Mouse (Mus musculus) heart, postnatal 10 days (tissue): ENCODE measurements around the gene Hsd11b1. TPM values are rescaled to one million over a fixed set of nuclear protein-coding genes. Genes with fewer than 3 reads are reported as not detected.

ENCODE experiments used
- DNase-seq, 2 experiments: peaks; one replicate each; pipeline ENCODE4 v3.0.0; 2021
- intact Hi-C: fragments of 180-260 bp; cut with DNase I; formaldehyde crosslinking; loops from one replicate; pipeline ENCODE4 v1.15.1; 2025
- total RNA-seq, 2 experiments: library from RNA; stranded (reverse); gene quantifications; 2 replicates each; pipeline ENCODE4 v1.2.3; 2021

Gene Hsd11b1
- total RNA-seq, 2 experiments from 2014 or later: 1.1 to 1.3 TPM

DNA sequence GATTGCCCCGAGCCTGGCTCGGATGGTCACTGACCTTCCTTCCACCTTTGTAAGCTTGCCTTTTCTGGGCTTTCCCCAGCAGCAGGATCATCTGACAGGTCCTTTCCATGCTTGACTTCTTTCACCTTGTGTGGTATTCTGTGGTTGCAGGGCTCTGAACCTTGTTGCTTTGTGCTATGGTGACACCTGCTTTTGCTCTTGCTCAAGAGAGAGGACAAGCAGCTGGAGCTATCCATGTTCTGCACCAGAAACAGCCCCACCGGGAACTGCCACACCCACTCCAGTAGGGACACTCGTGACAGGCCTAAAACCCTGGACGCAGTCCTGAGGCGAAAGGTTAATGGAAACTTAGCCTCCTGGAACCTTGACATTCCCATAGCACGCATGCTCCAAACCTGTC is 12.5 kb downstream of the Hsd11b1 start:
- intact Hi-C loops: no loop called here
- DNase-seq: no peak

DNA sequence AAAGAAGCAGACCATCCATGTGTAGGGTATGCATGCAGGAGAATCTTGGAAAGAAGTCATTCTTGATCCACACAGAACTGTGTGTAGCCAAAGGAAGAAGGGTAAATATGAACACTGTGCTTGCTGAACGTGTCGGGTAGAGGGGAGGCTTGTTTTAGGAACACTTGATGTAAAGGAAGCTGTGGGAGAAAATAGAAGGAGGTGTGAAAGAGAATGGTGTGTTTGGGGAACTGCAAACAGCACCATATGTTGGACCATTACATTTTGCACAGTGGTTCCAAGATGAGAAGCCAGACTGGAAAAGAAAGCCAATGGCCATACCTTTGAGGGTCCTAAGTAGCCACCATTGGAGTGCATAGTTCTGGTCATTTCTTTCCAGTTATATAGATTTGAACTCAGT is 13.8 kb downstream of the Hsd11b1 start:
- intact Hi-C loops: no loop called here
- no peak for DNase-seq

DNA sequence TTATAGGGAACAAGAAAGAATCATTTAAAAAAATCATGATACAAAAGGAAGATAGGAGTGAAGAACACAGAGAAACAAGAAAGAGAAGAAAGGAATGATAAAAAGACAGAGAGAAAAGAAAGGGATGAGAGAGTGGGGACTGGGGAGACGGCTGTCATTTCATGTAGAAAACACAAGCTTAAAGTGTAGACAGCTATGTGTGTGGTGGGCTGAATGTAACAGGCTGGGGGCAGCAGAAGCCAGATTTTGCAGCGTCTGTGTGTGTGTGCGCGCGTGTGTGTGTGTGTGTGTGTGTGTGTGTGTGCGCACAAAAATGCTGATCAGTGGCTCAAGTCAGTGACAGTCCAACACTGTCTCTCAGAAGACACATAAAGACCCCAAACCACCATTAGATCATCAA is 19.6 kb downstream of the Hsd11b1 start:
- DNase-seq: no peak
- intact Hi-C loops: no loop called here

DNA sequence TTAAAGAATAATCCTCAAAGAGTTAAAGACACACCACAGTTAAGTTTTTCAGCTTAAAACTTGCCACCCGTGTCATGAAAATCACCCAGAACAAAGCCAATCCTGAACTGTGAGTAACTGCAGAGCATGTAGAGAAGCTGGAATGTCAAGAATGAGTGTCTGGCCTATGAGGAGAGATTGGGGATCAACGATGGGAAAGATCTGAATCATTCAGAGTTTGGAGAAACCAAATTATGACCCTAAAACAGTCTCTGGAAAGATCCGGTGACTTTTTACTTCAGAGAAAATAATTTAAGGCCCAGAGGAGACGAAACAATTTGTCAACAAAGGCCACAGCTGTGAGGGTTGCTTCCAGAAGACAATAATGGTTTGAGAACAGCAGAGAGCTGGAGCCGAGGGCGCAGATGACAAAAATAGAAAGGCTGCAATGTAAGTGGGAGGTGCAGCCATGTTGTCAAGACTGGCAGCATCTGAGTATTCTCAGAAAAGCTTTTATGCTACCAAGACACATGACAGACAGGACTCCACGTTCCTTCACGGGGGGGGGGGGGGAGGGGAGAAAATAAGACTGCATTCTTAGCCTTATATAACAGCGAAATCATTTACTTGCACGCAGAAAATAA is 20.2 kb downstream of the Hsd11b1 start:
- intact Hi-C loops: no loop called here
- DNase-seq: peak in 1 of 2 experiments; percentile 40

DNA sequence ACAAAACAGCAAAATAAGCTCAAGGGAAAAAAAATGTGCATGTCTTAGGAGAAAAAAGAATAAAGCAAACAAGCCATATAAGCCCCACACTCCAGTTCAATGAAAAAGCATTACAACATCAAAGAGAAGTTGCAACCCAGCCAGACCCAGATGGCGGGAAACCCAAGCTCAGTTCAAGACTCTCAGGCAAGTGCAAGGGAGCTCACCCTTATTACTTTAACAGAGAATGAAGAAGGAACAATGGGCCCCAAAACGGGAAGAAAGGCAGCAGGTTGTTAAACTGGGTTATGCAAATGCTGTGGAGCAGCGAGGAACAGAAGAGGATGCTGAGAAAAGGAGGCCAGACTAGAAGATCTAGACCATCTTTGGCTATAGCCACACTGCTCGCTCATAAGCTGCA is 21.0 kb downstream of the Hsd11b1 start:
- intact Hi-C loops: no loop called here
- DNase-seq: no peak

DNA sequence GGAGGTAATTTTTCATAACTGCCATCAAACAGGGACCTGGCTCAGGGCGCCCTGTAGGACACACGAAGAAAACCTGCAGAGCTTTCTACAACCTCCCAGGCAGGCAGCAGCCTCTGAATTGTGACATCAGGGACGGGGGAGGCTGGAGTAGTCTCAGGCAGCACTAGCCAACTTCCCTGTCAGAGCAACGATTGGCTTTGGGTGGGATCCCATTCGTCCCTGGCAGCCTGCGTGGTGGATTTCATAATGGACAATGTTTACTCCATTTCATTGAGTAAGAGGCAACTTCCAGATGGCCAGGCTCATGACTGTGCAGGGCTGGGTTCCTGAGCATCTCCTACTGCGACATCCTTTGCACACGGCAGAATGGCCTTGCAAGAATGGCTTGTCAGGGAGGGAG is 21.6 kb downstream of the Hsd11b1 start:
- intact Hi-C loops: no loop called here
- peak; percentile 83 to 85 for DNase-seq

DNA sequence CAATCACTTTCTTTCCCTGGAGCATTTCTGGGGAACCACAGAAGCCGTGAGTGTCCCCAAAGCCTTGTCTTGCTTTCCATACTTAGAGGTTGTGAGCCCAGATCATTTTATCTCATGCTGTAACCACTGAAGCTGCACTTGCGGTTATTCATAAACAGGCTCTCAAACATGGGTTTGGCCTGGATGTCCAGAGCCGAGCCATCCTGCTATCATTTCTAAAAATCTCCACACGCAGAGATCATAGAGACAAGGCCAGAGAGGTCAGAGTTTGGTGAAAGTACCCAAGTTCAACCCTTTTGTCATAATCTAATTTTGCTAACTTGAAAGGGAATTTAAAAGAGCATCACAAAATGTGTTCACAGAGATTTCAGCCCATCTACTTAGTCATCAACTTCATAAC is 22.4 kb downstream of the Hsd11b1 start:
- intact Hi-C loops: no loop called here
- DNase-seq: no peak

DNA sequence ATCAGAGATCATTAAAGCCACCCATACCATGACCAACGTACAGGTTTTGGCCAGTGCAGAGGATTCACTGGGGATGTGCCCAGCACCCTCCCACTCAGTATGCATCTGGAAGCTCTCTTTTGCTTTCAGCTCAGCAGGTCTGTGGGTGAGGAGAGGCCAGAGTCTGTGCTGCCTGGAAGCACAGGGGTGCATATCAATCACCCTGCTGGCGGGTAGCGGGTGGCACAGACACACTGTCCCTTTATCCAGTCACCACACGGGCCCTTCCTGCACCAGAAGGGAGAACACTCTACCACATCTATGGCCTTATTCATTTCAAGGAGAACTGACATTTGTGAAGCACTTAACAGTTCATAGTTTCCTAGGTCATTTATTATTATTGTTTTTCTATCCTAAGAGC is 25.4 kb downstream of the Hsd11b1 start:
- intact Hi-C loops: no loop called here

DNA sequence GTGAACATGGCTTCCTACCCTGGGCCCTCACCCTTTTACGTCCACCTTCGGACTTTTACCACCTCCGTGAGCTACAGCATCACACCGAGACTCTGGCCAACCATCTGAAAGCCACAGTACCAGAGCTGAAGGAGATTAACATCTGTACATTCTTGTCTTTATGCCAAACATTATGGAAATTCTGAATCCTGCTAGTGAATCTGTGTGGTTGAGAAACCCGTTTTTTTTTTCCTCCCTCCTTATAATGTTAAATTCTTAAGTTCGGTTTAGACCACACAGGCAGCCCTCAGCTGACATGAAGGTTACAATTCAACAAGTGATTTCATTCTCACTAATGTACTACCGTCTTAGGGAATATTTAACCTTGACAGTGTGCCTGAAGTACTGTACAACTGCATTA is 28.9 kb downstream of the Hsd11b1 start:
- no peak for DNase-seq
- intact Hi-C loops: no loop called here

More for the DNA sequence above, 25.4 kb downstream of the Hsd11b1 start:
- no peak for DNase-seq

DNA sequence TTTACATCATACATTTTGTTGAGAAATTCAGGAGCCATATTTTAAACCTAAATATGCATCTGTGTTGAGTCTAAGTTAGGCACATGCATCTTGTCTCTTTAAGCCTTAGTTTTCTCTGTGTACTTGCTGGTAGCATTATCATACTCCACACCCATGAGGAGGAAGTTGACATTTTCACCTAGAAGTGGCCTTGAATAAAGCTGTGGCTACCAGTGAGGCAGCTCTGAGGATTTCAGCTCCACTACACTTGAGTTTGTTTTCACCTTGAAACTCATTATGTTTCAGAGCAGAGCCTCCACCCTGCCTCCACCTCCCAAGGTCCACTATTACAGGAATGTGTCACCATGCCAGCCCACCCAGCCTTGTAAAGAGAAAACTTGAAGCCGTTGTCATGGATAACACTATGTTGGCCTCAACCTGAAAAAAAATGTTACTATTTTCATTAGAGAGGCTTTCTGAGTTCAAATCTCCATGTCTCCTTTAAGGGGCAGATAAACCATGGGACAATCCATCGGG is 29.7 kb downstream of the Hsd11b1 start:
- DNase-seq: no peak
- intact Hi-C loops: no loop called here

DNA sequence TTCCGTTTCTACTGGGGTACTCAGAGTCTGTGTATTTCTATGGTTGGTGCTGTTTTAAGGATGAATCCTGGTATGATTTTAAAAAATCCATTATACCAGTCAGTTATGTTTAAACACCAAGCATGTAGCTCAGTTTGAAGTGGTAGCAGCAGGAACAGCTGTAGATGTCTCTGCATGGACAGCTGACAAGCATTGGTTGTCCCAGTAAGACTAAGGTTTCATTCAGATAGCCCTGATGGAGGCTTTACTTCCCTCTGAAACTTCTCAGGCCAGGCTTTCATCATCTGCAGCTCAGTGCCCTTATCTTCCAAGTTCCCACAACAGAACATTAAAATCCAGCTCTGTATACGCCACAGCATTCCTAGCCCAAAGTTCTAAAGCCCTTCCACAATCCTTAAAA is 31.1 kb downstream of the Hsd11b1 start:
- intact Hi-C loops: no loop called here

DNA sequence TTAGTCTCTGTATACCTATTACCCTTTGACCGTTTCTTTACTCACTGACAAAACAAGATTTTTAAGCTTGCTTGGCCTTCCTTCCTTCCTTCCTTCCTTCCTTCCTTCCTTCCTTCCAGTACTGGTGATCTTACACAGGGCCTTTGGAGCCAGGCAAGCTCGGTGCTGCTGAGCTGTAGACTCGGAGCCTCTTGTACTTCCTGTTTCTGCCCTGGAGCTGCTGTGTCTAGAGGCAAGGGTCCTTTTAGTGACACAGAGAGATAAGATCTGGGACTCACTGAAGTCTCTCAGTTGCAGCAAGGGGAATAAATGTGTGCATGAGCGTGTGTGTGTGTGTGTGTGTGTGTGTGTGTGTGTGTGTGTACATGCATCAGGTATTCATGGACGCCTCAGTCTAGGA is 32.9 kb downstream of the Hsd11b1 start:
- intact Hi-C loops: no loop called here

More for the DNA sequence above, 31.1 kb downstream of the Hsd11b1 start:
- DNase-seq: no peak

DNA sequence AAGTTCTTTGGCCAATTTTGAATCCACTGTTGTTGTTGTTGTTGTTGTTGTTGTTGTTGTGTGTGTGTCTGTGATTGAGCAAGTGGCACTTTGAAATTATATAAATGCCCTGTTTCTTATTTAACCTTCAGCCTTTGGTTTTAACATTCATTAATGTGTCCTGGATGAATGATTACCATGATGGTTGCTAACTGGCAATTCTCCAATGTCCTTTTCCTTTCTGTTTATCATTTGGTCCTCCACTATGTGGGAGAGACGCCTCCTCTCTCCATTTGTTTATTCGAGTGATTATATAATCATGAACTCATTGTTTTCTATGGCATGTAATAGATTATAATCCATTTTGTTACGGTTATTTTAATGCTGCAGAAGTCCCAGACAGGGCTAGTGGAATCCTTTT is 33.3 kb downstream of the Hsd11b1 start:
- intact Hi-C loops: no loop called here
- no peak for DNase-seq

More for the DNA sequence above, 32.9 kb downstream of the Hsd11b1 start:
- no peak for DNase-seq

DNA sequence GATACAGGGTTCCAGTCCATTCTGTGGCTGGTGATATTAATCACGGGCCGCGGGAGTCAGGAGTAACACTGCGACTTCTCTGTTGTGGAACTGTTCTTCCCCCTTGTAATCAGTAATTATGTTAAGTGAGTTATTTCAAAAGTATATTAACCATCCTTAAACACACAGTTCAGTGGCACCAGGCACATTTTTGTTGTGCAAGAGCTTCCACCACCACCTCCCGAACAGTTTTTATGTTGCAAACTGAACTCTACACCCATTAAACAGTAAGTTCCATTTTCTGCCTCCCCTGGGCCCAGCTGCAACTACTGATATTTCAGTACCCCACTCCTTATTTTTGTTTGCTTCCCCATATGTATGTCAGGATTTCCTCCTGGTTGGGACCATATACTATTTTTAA is 34.3 kb downstream of the Hsd11b1 start:
- intact Hi-C loops: no loop called here
- no peak for DNase-seq

DNA sequence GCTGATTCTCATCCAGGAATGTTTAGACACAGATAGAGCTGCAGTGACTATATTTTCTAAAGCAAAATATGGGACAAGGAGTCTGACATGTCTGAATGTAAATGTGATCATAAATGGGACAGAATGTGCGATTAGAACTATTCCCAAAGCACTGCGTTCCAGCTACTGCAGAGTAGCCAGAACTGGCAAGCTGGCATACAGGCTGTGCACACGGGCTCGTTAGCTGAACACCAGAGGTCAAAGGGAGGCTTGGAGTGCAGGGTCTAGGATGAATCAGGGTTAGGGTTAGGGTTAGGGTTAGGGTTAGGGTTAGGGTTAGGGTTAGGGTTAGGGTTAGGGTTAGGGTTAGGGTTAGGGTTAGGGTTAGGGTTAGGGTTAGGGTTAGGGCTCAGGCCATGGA is 36.3 kb downstream of the Hsd11b1 start:
- DNase-seq: no peak
- intact Hi-C loops: no loop called here

DNA sequence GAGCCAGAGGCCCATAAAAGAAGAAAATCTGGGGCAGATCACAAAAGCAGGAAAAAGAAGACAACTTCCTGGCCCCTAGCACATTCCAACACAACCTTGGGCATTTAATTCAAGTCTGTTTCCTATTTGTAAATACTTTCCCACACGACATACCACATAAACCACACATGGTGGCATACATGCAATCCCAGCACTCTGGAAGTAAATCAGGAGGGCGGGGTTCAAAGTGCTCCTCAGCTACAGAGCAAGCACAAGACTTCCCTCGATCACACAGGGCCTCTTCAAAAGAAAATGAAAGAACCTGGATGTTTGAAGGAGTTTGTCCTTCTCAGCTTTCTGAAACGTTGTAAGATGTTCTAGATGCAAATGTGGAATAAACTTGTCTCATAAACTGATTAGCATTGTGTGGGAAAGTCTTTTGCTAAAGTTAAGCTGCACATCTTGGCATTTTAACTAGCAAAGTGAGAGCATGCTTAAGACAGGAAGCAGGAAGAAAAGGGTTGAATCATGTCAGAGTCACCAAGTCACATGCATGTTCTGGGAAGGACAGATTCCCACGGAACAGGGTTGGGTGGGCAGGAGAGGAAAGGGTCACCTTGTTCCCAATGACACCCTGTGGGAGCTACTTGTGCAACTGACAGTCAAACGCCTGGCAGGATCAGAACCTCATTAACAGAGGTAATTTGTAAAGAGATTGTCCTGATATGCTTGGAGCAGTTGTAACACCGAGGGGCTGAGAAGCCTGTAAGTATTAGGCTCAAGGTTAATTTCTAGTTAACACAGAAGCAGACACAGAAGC is 37.0 kb downstream of the Hsd11b1 start:
- no peak for DNase-seq
- intact Hi-C loops: no loop called here

DNA sequence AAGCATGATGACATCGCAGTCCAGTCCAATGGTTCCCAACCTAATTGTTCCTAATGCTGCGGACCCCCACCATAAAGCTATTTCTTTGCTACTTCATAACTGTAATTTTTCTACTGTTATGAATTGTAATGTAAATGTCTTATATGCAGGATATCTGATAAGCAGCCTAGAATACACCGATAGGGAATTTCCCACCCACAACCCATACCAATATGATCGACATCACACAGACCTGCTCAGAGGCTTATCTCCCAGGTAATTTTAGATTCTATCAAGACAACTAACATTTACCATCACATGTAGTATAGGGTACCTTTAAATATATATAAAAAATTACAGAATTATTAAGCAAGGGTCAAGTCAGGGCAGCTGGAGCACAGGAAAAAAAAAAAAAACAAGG is 37.8 kb downstream of the Hsd11b1 start:
- no peak for DNase-seq
- intact Hi-C loops: no loop called here

DNA sequence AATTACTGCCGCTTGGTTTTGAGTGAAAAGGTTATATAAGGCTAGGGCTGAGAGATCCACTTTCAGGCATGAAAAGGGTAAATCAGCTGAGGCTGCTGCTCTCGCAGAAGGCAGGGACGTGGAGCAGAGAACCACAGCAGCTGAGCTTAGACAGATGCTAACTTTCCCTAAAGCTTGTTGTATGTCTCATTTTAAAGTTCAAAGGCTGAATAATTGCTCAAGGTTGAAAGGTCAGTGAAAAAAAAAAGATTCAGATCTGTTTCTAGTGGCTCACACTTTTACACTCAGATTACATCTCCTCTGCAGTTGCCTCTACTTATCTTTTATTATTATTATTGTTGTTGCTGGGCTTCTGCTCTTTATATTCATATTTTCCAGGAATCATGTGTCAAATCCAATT is 38.3 kb downstream of the Hsd11b1 start:
- intact Hi-C loops: no loop called here
- no peak for DNase-seq

DNA sequence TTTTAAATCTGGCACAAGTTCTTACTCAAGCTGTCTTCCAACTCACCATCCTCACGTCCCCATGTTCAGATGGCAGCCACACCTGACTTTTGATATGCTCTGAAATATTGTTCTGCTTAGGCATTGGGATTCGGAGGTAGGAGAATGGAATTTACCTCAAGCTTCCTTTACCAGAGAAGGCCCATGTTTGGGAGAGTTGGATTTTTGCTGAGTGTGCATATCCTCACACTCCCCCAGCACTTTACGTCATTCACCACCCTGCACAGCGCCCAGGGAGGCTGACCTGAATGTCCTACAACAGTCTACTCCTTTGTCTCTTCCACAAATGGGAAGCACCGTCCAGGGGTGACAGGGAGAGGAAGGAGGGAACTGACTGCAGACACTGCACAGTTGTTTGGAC is 43.5 kb downstream of the Hsd11b1 start:
- DNase-seq: no peak
- intact Hi-C loops: no loop called here

DNA sequence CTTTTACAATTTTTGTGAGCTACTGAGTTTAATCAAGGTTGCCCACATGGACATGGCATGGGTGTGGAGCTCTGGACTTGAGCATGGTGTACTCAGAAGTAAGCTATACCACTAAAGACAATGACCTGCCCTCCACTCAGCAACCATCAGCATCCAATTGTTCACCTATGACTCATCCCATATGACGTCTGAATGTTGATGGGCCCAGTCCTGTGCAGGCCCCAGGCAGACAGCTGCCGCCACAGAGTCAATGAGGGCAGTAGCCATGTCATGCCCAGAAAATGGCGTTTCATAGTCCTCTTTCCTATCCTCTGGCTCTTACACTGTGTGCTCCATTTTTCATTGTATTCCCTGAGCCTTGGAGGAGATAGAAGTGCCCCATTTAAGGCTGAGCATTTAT is 47.9 kb downstream of the Hsd11b1 start:
- DNase-seq: no peak
- intact Hi-C loops: no loop called here

DNA sequence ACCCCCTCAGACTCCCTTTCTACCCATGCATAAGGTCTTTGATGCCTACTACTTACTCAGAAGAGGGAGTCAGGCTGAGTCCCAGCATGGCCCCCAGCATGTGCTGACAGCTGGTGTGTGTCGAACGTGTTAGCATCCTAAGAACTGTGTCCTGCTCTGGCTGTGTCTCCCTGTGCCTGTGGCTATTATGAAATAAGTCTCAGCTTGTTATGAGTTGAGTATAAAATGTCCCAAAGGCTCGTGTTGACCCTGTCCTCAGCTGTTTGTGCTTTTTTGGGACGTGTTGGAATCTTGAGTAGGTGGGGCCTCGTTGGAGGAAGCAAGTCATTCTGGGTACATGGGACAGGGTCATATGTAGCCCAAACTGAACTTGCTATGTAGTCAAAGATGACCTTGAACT is 49.8 kb downstream of the Hsd11b1 start:
- intact Hi-C loops: no loop called here
- DNase-seq: no peak

DNA sequence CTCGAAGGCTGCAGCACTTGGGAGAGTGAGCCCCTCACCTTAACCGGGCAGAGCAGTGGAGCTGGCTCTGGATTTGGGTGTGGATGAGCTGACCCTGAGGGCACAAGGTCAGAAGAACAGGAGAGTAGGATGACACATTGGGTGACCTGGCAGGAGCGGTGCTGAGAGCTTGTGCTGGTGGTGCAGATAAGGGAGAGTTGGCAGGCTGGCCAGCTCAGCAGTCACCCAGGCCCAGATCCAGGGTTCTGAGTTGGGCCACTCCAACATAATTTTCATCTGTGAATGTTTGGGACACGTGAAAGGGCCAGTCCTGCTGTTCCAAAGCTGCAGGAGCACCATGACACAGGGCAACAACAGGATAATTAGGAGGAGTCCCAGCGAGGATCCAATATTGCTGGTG is 52.5 kb downstream of the Hsd11b1 start:
- peak; percentile 34 to 42 for DNase-seq
- intact Hi-C loops: no loop called here
